Mouse (Mus musculus): ENCODE data around the gene Unc13c.

GRCm38 (mm10) chr9:73734446-73734845 lies 234.3 kb downstream of the Unc13c start:
- no peak for TF ChIP-seq CTCF (IDR thresholded peaks at IDR 0.05; ENCODE audit: low read depth, low read length)
- TF ChIP-seq POLR2A (IDR thresholded peaks at IDR 0.05; ENCODE audit: insufficient read depth, low read length) = no peak
- TF ChIP-seq EP300 (IDR thresholded peaks at IDR 0.05; ENCODE audit: insufficient read depth, low read depth, low read length) = no peak

Data from ES-Bruce4 (cell line).